Mouse (Mus musculus) heart, postnatal 4 days (tissue): Measurements from ENCODE around the gene Coil. TPM values are rescaled to one million over a fixed set of nuclear protein-coding genes. Genes with fewer than 3 reads are reported as not detected.
"Not testable (repeated sequence)": the region's sequence is repeated elsewhere in the genome, so short reads cannot be mapped to it uniquely, and the experiment has no call there.

Source experiments
- DNase-seq: peaks from one replicate; pipeline ENCODE4 v3.0.0; 2021
- total RNA-seq, 2 experiments: library from RNA; stranded (reverse); gene quantifications; 2 replicates each; pipeline ENCODE4 v1.2.3; 2021

Gene Coil
- total RNA-seq, 2 experiments from 2014 or later = 7.6 to 9.0 TPM

DNA sequence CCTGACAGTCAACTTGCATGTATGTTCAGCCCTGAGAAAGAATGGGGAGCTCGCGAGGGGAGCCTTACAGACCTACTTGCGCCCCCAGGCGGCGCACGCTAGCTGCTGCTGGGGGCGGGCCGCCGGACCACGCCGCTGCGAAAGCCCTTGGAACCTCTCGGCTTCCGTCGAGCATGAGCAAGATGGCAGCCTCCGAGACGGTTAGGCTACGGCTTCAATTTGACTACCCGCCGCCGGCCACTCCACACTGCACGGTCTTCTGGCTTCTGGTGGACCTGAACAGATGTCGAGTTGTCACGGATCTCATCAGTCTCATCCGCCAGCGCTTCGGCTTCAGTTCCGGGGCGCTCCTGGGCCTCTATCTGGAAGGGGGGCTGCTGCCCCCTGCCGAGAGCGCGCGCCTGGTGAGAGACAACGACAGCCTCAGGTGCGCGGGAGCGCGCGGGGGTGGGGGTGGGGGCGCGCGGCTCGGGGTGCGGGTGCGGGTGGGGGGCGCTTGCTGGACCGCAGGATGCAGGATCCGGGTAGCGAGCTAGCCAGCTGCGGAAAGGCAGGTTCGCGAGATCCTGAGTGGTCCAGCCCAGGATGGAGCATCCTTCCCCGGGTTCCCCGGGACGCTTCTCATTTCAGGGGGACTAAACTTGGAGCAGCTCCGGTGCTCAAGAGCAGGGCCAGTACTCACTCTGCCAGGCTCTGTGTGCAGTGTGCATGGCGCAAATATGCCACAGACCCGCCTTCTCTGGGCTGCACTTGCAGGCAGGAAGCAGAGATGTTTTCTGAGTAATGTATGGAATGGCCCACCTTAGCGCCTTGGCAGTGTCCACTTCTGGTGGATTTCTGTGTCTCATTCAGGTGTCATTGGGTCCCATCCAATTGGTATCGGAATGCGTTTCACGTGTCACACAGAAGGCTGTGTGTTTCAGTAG lies 4.0 kb downstream of the Coil start:
- DNase-seq = peak; percentile 94

DNA sequence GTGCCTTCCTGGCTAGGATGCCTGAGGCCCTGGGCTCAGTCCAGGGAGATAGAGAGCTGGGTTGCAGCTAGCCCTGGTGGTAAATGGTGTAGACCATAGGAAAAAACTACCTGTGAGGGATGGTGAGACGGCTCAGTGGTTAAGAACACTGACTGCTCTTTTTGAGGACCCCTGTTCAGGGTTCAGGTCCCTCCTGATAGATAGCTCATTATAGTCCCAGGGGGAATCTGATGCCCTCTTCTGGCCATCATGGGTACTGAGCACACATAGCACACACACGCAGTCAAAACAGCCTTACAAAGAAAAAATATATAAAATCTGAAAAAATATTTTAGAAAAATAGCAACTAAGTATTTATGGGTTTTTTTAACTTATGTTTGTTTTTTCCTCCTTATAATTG lies 6.3 kb downstream of the Coil start:
- DNase-seq = no peak

DNA sequence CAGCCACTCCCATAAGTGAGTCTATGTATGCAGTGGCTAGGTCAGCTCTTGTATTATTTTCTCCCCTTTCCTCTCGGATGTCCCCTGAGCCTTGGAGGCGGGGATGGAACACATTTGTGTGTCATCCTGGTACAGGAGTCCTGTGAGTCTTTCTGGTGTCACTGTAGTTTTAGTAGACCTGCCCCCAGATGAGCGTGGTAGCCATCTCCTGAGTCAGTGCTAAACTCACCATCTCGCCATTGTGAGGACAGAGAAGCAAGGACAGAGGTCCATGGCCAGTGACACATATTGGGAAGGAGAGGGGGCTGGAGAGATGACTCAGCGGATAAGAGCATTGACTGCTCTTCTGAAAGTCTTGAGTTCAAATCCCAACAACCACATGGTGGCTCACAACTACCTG lies 7.1 kb downstream of the Coil start:
- DNase-seq = no peak

DNA sequence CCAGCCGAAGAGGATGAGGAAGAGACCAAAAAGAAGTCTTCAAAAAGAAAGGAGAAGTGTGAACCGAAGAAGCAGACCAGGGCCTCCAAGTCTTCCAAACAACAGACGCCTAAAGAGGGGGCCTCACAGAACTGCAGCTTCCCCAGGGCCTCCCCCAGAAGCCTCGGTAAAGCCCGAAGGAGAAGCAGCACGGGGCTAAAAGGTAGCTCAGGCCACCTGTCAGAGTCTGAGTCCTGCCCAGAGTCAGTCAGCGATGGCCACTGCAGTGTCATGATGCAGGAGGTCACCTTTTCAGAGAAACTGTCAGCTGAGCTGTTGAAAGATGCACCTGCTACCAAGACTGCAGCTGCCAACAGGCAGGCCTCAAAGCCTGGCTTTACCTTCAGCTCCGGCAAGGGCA lies 11.3 kb downstream of the Coil start:
- DNase-seq = no peak

GRCm38 (mm10) chr11:88986616-88987015 lies 16.6 kb downstream of the Coil start:
- no peak for DNase-seq

DNA sequence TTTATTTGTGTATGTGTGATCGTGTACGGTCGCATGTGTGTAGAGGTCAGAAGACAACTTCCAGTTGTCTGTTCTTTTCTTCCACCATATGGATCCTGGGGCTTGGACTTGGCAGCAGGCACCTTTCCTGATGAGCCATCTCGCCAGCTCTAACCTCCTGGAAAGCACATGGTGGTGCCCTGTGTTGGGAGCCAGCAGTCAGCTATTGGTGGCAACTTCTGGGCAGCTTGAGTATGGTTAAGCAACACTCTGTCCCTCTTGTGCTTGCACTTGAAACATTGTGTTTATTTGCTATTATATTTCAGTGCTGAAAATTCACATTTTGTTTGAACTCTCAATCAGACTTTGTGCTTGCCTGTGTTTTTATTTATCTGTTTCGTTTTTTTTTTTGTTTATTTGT lies 18.9 kb downstream of the Coil start:
- DNase-seq = no peak

- DNase-seq = no peak
Measured at GRCm38 (mm10) chr11:88989530-88989929, 19.5 kb downstream of the Coil start.

DNA sequence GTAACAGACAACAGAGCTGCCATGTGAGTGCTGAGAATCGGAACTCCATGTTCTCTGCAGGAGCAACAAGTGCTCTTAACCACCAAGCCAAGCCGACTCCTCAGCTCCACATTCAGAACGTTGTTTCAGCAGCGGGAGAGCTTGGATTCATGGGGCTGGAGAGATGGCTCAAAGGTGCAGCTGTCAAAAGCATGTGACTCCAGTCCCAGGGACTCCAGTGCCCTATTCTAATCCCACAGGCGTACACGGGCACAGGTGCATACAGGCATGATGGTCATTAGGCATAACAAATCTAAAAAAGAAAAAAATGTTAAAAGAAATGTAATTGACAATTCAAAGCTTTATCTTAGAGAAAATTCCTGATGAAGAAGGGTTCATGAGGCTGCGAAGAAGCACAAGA lies 23.1 kb downstream of the Coil start:
- DNase-seq = no peak

- peak; percentile 80 for DNase-seq
Measured at GRCm38 (mm10) chr11:88993625-88994024, 23.6 kb downstream of the Coil start.

DNA sequence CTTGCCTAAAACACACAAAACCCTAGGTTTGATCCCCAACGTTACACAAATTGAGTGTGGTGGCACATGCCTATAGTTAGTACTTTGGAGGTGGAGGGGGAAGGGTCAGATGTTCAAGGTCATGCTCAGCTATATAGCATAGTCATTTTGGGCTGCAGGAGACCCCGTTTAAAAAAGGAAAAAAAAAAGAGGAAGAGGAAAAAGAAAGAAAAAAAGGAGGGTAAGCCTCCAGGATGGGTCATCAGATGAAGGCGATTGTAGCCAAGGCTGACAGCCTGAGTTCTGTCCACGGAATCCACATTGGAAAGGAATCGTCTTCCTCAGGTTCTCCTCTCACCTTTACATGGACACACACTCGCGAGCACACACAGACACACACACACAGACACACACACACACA lies 24.4 kb downstream of the Coil start:
- no peak for DNase-seq

- DNase-seq = no peak
Measured at GRCm38 (mm10) chr11:88995616-88996015, 25.6 kb downstream of the Coil start.

DNA sequence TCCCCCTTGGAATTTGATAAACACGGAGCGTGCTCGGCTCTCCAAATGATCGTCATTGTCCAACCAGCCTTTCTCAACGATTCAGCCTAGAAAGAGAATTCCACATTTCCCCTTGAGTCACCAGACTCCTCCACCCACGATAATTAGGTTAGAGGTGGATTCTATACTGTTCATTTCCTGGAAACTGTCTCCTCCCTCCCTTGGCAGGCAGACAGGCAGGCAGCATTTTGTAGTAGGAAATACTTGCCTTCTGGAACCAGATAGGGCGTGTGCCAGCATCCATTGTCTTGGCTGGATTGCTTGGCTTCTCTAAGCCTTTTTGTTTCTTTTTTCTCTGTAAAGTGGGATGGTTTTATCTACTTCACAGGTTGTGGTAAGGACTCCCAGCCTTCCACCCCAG lies 26.4 kb downstream of the Coil start:
- peak; percentile 66 for DNase-seq

- not testable (repeated sequence) for DNase-seq
Measured at GRCm38 (mm10) chr11:88997343-88997742, 27.3 kb downstream of the Coil start.

GRCm38 (mm10) chr11:88998406-88998805 lies 28.4 kb downstream of the Coil start:
- DNase-seq = no peak

DNA sequence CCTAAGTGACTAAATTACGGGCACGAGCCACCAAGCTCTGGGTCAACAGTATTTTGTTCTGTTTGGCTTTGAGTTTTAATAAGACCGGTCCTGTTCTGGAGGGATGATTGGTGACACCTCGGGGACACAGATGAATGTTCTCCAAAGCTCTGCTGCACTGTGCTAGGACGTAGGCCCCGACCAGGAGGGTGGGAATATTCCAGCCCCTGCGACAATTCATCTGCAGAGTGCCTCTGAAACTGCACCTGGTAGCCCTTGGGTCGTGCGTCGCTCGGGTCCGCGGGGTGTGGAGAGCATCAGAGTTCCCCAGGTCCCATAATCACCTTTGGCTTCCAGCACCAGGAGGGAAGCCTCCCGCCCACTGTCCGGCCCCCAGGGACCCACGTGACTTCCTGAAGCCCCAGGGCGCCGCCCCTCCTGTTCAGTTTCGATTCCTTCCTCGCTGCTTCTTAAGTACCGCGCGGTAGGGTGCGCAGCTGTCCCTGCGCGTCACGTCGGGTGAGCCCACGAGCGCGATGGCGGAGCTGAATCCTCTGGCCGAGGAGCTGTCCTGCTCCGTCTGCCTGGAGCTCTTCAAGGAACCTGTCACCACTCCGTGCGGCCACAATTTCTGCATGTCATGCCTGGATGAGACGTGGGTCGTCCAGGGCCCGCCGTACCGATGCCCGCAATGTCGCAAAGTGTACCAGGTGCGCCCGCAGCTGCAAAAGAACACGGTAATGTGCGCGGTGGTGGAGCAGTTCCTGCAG lies 29.1 kb downstream of the Coil start, which contains the start of gene Trim25:
Gene Trim25 (plus strand): TSS at position 403 of the 749 bp plus-strand sequence.
- peak; percentile 95 for DNase-seq

- DNase-seq = no peak
Measured at GRCm38 (mm10) chr11:88999723-89000526, 29.9 kb downstream of the Coil start.

DNA sequence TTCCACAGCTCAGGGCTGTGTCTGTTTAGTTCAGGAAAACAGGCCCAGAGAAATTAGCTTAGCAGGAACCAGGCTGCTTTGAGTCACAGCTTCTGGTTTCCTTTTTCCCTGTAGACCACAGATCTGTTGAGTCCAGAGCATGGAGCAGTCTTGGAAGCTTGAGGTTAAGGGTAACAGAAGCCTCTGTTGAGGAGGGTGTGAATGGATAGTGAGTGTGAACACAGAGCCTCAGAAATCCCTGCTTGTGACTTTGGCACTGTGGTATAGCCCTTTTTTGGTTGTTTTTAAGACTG lies 30.4 kb downstream of the Coil start:
- DNase-seq = no peak

DNA sequence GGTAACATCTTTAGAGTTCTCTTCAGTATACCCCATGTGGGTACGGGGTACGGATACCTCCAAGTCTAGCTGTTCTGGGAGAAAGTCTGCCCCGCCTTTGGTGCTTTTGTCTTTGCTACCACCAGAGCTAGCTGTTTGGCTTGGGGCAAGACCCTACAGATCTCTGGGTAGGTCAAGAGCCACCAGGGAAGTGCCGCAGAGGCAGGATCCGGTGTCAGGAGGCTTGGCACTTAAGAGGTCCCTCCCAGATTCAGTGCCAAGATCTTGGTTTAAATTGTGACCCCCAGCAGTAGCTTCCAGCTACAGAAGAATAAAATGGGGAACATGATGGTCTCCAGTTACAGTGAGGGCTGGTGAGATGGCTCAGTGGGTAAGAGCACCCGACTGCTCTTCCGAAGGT lies 31.5 kb downstream of the Coil start:
- no peak for DNase-seq

GRCm38 (mm10) chr11:89002068-89002467 lies 32.0 kb downstream of the Coil start:
- no peak for DNase-seq

DNA sequence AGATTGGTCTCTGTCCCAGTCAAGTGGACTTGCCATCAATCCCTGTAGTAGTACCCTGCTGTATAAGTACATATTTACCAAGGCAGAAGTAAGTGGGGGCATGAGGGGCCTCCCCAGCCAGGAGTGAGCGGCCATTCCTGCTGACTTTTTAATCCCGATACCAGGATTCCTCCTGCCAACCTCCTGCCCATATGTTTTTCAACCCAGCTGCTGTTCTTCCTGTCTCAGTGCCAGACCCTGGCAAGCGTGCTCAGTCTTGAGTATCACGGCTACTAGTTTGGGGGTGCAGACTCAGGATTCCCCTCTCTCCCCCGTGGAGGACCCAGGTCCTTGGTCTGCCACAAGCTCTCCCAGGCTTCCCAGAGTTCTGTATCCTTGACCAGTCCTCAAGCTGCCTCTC lies 32.6 kb downstream of the Coil start:
- no peak for DNase-seq

DNA sequence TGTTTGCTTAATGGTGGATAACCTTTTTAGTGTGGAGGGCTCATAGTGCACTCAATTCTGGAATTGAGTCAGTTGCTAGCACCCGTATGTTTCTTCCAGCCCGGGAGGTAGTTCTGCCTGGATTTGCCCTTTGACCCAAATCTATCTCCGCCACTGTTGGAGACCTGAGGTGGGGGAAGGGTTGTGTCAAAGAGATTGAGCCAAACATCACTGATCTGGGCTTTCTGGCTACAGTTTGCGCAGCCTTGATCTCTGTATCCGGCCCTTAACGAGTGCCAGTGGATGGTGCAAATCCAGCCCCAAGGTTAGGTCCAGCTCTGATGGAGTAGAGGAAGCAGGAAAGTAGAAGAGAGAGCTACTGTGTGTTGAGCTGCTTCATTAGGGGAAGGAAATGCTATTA lies 33.0 kb downstream of the Coil start:
- DNase-seq = no peak

GRCm38 (mm10) chr11:89003726-89004125 lies 33.7 kb downstream of the Coil start:
- no peak for DNase-seq

- no peak for DNase-seq
Measured at GRCm38 (mm10) chr11:89005473-89005872, 35.4 kb downstream of the Coil start.
